Comparison of ENCODE assay signal across 37 mouse cellular contexts in genomic region chr2:131145536-131145935, GRCm38 (mm10). TPM values are rescaled to one million over a fixed set of nuclear protein-coding genes. Genes with fewer than 3 reads are reported as not detected.
"Had no signal": no experiment of that assay in that cellular context is flagged by ENCODE, and none has a peak within 500 bp of the region (broad histone marks: within the 10 kb centered on the region; RNA-seq: fewer than 3 reads in every experiment).

No protein-coding gene starts in this region.

- H3K9ac ChIP-seq: heart, embryonic 13.5 days; heart, embryonic 15.5 days; hindbrain, embryonic 12.5 days; hindbrain, embryonic 14.5 days; intestine, embryonic 15.5 days had no signal

- H3K27ac ChIP-seq: gastrocnemius, adult 2 months; heart, embryonic 13.5 days; heart, embryonic 15.5 days; hindbrain, embryonic 10.5 days; hindbrain, embryonic 12.5 days; hindbrain, embryonic 14.5 days; intestine, embryonic 15.5 days; layer of hippocampus, adult 2 months; left cerebral cortex, adult 2 months had no signal

- H3K4me2 ChIP-seq: heart, embryonic 11.5 days; heart, embryonic 13.5 days; heart, embryonic 15.5 days; hindbrain, embryonic 12.5 days; hindbrain, embryonic 14.5 days; intestine, embryonic 15.5 days had no signal

- H3K9me3 ChIP-seq: heart, embryonic 13.5 days; heart, embryonic 15.5 days; hindbrain, embryonic 10.5 days; hindbrain, embryonic 12.5 days; intestine, embryonic 15.5 days had no signal

- H3K27me3 ChIP-seq: heart, embryonic 13.5 days; heart, embryonic 15.5 days; hindbrain, embryonic 12.5 days; intestine, embryonic 15.5 days had no signal

- DNase-seq: gastrocnemius, adult 2 months; gastrocnemius, postnatal 10 days; gastrocnemius, postnatal 25 days; heart, postnatal 14 days; heart, postnatal 4 days; kidney, adult 18-20 months; kidney, adult 8-10 months; kidney, postnatal 10 days; kidney, postnatal 25 days; kidney, postnatal 4 days; liver had no signal

- H3K4me3 ChIP-seq: gastrocnemius, adult 2 months; heart, embryonic 13.5 days; heart, embryonic 15.5 days; hindbrain, embryonic 10.5 days; hindbrain, embryonic 12.5 days; intestine, embryonic 15.5 days; layer of hippocampus, adult 2 months; left cerebral cortex, adult 2 months had no signal

- ATAC-seq: forebrain, embryonic 16.5 days; hindbrain, embryonic 16.5 days; inflammation-experienced regulatory T-cells, adult 6 months; intestine, embryonic 15.5 days; intestine, postnatal 0 days had no signal

RNA-seq across cellular contexts. Expression of gene Gm11037, which starts 12.2 kb away (rescaled TPM):
- total RNA-seq: gastrocnemius, adult 2 months; gastrocnemius, postnatal 10 days; gastrocnemius, postnatal 25 days; gastrocnemius, postnatal 4 days; granulocyte monocyte progenitor cell, adult 5-6 weeks; heart, adult 8-10 months; heart, postnatal 14 days; heart, postnatal 4 days; layer of hippocampus, adult 2 months; layer of hippocampus, postnatal 10 days; layer of hippocampus, postnatal 25 days; left cerebral cortex, adult 2 months; left cerebral cortex, postnatal 14 days; left cerebral cortex, postnatal 36 days had no signal
- polyA plus RNA-seq: forebrain, embryonic 16.5 days; frontal cortex, adult 2 months; heart, embryonic 11.5 days; heart, embryonic 13.5 days; heart, embryonic 15.5 days; heart, postnatal 0 days; hindbrain, embryonic 10.5 days; hindbrain, embryonic 12.5 days; hindbrain, embryonic 14.5 days; hindbrain, embryonic 16.5 days; inflammation-experienced regulatory T-cells, adult 6 months; intestine, embryonic 15.5 days; intestine, postnatal 0 days; kidney, embryonic 14.5 days; kidney, embryonic 16.5 days; limb, embryonic 11.5 days; limb, embryonic 14.5 days had no signal

RNA-seq across cellular contexts. Expression of gene Hspa12b, which starts 18.5 kb away (rescaled TPM):
- total RNA-seq: granulocyte monocyte progenitor cell, adult 5-6 weeks had no signal
